10 mouse cellular contexts compared by ENCODE assay signal in genomic region chr1:184065589-184066361, GRCm38 (mm10). TPM values are rescaled to one million over a fixed set of nuclear protein-coding genes. Genes with fewer than 3 reads are reported as not detected.
DNase-seq lines count a peak whose midpoint lies in the region; ATAC-seq lines count a peak whose summit lies in the region.
"Had no signal": no experiment of that assay in that cellular context is flagged by ENCODE, and none has a peak within 500 bp of the region (broad histone marks: within the 10 kb centered on the region; RNA-seq: fewer than 3 reads in every experiment).

No protein-coding gene starts in this region.

- no peak overlapping the region for H3K4me3 ChIP-seq in neural tube, embryonic 11.5 days (ENCODE audit: low read depth, low read length)
- H3K4me3 ChIP-seq in neural tube, embryonic 15.5 days (replicated peaks) = no peak overlapping the region
- no peak overlapping the region for H3K4me3 ChIP-seq in embryonic facial prominence, embryonic 14.5 days (ENCODE audit: low read depth, low read length)

- peak; percentile 42 for DNase-seq in neural tube, embryonic 11.5 days (ENCODE audit: low spot score)
- DNase-seq in embryonic facial prominence, embryonic 14.5 days (ENCODE audit: low spot score) = peak; percentile 74
- DNase-seq in induced T-regulatory cell, adult 2 months (ENCODE audit: low read depth) = peak; percentile 43
- DNase-seq in splenic B cell, adult 2 months (ENCODE audit: low read depth, low spot score) = peak; percentile 42
- DNase-seq in ovary, postnatal 36 days (ENCODE audit: low spot score) = no peak
- no peak for DNase-seq in liver
- no peak for DNase-seq in kidney, postnatal 36 days
- DNase-seq: lung, postnatal 36 days had no signal

- 0 out of 2 replicates have a peak, but pooled peaks cover 4% of the 10 kb centered on the region for H3K4me1 ChIP-seq in neural tube, embryonic 11.5 days (ENCODE audit: control insufficient read depth, insufficient read depth, low read length)
- peaks cover 7% of the 10 kb centered on the region; the same call in 1 of the 2 replicates for H3K4me1 ChIP-seq in neural tube, embryonic 15.5 days
- H3K4me1 ChIP-seq in embryonic facial prominence, embryonic 14.5 days (ENCODE audit: control insufficient read depth, insufficient read depth, low read length) = no peaks in the 10 kb centered on the region

- H3K27me3 ChIP-seq in neural tube, embryonic 11.5 days (ENCODE audit: control insufficient read depth, insufficient read depth, low read length) = no peaks in the 10 kb centered on the region
- H3K27me3 ChIP-seq in neural tube, embryonic 15.5 days (replicated peaks) = no peaks in the 10 kb centered on the region
- no peaks in the 10 kb centered on the region for H3K27me3 ChIP-seq in embryonic facial prominence, embryonic 14.5 days (replicated peaks; ENCODE audit: control insufficient read depth, insufficient read depth, low read length)
- no peaks in the 10 kb centered on the region for H3K27me3 ChIP-seq in splenic B cell, adult 2 months (ENCODE audit: control insufficient read depth, insufficient read depth, low read length, poor library complexity, severe bottlenecking)

- H3K36me3 ChIP-seq in neural tube, embryonic 11.5 days (ENCODE audit: control insufficient read depth, insufficient read depth, low read length) = no peaks in the 10 kb centered on the region
- H3K36me3 ChIP-seq in neural tube, embryonic 15.5 days = peaks cover 10% of the 10 kb centered on the region; the same call in 1 of the 2 replicates
- peaks cover 11% of the 10 kb centered on the region; the same call in 1 of the 2 replicates for H3K36me3 ChIP-seq in embryonic facial prominence, embryonic 14.5 days (ENCODE audit: control insufficient read depth, insufficient read depth, low read length)
- peaks cover 2% of the 10 kb centered on the region; the same call in 1 of the 2 replicates for H3K36me3 ChIP-seq in splenic B cell, adult 2 months (ENCODE audit: control insufficient read depth, insufficient read depth, low read length, poor library complexity, severe bottlenecking)

- H3K4me2 ChIP-seq in neural tube, embryonic 11.5 days (ENCODE audit: low read depth) = no peak overlapping the region
- no peak overlapping the region for H3K4me2 ChIP-seq in neural tube, embryonic 15.5 days
- no peak overlapping the region for H3K4me2 ChIP-seq in embryonic facial prominence, embryonic 14.5 days (ENCODE audit: low read depth, low read length)

- no peak overlapping the region for H3K27ac ChIP-seq in neural tube, embryonic 11.5 days (ENCODE audit: low read depth, low read length)
- H3K27ac ChIP-seq in neural tube, embryonic 15.5 days (replicated peaks) = no peak overlapping the region
- H3K27ac ChIP-seq in embryonic facial prominence, embryonic 14.5 days (replicated peaks; ENCODE audit: low read depth, low read length) = no peak overlapping the region
- H3K27ac ChIP-seq: kidney, postnatal 0 days had no signal

- H3K9me3 ChIP-seq in neural tube, embryonic 11.5 days (ENCODE audit: control insufficient read depth, low read length) = no peaks in the 10 kb centered on the region
- H3K9me3 ChIP-seq in neural tube, embryonic 15.5 days (replicated peaks) = no peaks in the 10 kb centered on the region
- no peaks in the 10 kb centered on the region for H3K9me3 ChIP-seq in embryonic facial prominence, embryonic 14.5 days (ENCODE audit: control insufficient read depth, low read length)

- WGBS in neural tube, embryonic 11.5 days = 79% methylated on average over 13 of the region's 13 CpGs
- 53% methylated on average over 13 of the region's 13 CpGs for WGBS in neural tube, embryonic 15.5 days
- 87% methylated on average over 13 of the region's 13 CpGs for WGBS in embryonic facial prominence, embryonic 14.5 days

- H3K9ac ChIP-seq in neural tube, embryonic 11.5 days (ENCODE audit: low read length) = no peak overlapping the region
- no peak overlapping the region for H3K9ac ChIP-seq in neural tube, embryonic 15.5 days (replicated peaks)
- H3K9ac ChIP-seq in embryonic facial prominence, embryonic 14.5 days (ENCODE audit: low read depth, low read length) = no peak overlapping the region

- ATAC-seq in neural tube, embryonic 11.5 days (ENCODE audit: insufficient read depth, low FRiP score, low TSS enrichment) = peak; percentile 91
- ATAC-seq in neural tube, embryonic 15.5 days (ENCODE audit: low FRiP score) = no peak
- peak; percentile 84 for ATAC-seq in embryonic facial prominence, embryonic 14.5 days (ENCODE audit: low read depth)

RNA-seq across cellular contexts. Expression of gene 1700056E22Rik, which starts 31.7 kb away (rescaled TPM):
- polyA plus RNA-seq in neural tube, embryonic 11.5 days (2014; fragmentation: Nextera tagmentation; extraction: Ambion mirVana) = 0.87 and 1.9 TPM in 2 replicates
- 0.91 and 1.6 TPM in 2 replicates for polyA plus RNA-seq in neural tube, embryonic 15.5 days (2015; fragmentation: Nextera tagmentation; extraction: Ambion mirVana)
- polyA plus RNA-seq in embryonic facial prominence, embryonic 14.5 days (2014; fragmentation: Nextera tagmentation; extraction: Ambion mirVana) = 1.0 and 2.4 TPM in 2 replicates

RNA-seq across cellular contexts. Expression of gene Dusp10, which starts 52.7 kb away (rescaled TPM):
- polyA plus RNA-seq in neural tube, embryonic 11.5 days (2014; fragmentation: Nextera tagmentation; extraction: Ambion mirVana) = 5.8 and 6.5 TPM in 2 replicates
- 5.2 and 9.8 TPM in 2 replicates for polyA plus RNA-seq in neural tube, embryonic 15.5 days (2015; fragmentation: Nextera tagmentation; extraction: Ambion mirVana)
- polyA plus RNA-seq in embryonic facial prominence, embryonic 14.5 days (2014; fragmentation: Nextera tagmentation; extraction: Ambion mirVana) = 17.1 and 17.7 TPM in 2 replicates

Comparison
In these comparisons a context has a peak if more than half of its experiments do, and no peak if none do; other contexts are left out.
1. DNase-seq: peak in neural tube, embryonic 11.5 days (single experiment), embryonic facial prominence, embryonic 14.5 days (single experiment), induced T-regulatory cell, adult 2 months (single experiment) and splenic B cell, adult 2 months (single experiment); none in ovary, postnatal 36 days (single experiment), liver (single experiment) and kidney, postnatal 36 days (0 of 2).